Mouse (Mus musculus) intestine, embryonic 15.5 days (tissue): ENCODE data around the gene Gm17783. TPM values are rescaled to one million over a fixed set of nuclear protein-coding genes. Genes with fewer than 3 reads are reported as not detected.
"Not testable (repeated sequence)": the region's sequence is repeated elsewhere in the genome, so short reads cannot be mapped to it uniquely, and the experiment has no call there.

ENCODE experiments used
- ATAC-seq: fragments of 200-750 bp; cut with Nextera tagmentation; 2 replicates; pipeline ENCODE4 v1.8.0; 2017; ENCODE audit warnings: moderate TSS enrichment, moderate library complexity
- H3K27ac ChIP-seq: fragments of 300-500 bp; sonication (generic); 2 replicates; pipeline ENCODE4 v1.5.1; 2015; ENCODE audit warnings: mild to moderate bottlenecking, inconsistent platforms
- H3K27me3 ChIP-seq: fragments of 300-500 bp; sonication (generic); replicated peaks from 2 replicates; pipeline ENCODE4 v1.6.1; 2015; ENCODE audit warnings: inconsistent platforms
- H3K36me3 ChIP-seq: fragments of 300-500 bp; sonication (generic); 2 replicates; pipeline ENCODE4 v1.6.1; 2015; ENCODE audit warnings: inconsistent platforms
- H3K4me1 ChIP-seq: fragments of 300-500 bp; sonication (generic); replicated peaks from 2 replicates; pipeline ENCODE4 v1.6.1; 2015; ENCODE audit warnings: inconsistent platforms
- H3K4me2 ChIP-seq: fragments of 300-500 bp; sonication (generic); replicated peaks from 2 replicates; pipeline ENCODE4 v1.6.1; 2015; ENCODE audit warnings: mild to moderate bottlenecking, inconsistent platforms
- H3K4me3 ChIP-seq: fragments of 300-500 bp; sonication (generic); replicated peaks from 2 replicates; pipeline ENCODE4 v1.5.1; 2015; ENCODE audit warnings: inconsistent platforms
- H3K9ac ChIP-seq: fragments of 300-500 bp; sonication (generic); 2 replicates; pipeline ENCODE4 v1.6.1; 2015; ENCODE audit warnings: inconsistent platforms
- H3K9me3 ChIP-seq: fragments of 300-500 bp; sonication (generic); 2 replicates; pipeline ENCODE4 v1.6.1; 2016; ENCODE audit warnings: inconsistent platforms
- WGBS: fragments of 180-500 bp; shearing (Covaris S2); methylation state at CpG from one replicate; pipeline ENCODE4 v1.1.7; 2015; 5-methylcytosine and 5-hydroxymethylcytosine counted together
- polyA plus RNA-seq: library from polyadenylated mRNA; unstranded; fragments of >200 nt; fragmentation: Nextera tagmentation; extraction: Ambion mirVana; gene quantifications from 2 replicates; pipeline ENCODE4 v1.2.1, GENCODE M21; 2015

The Gm17783 gene
- 4.5 and 5.6 TPM in 2 replicates for polyA plus RNA-seq

DNA sequence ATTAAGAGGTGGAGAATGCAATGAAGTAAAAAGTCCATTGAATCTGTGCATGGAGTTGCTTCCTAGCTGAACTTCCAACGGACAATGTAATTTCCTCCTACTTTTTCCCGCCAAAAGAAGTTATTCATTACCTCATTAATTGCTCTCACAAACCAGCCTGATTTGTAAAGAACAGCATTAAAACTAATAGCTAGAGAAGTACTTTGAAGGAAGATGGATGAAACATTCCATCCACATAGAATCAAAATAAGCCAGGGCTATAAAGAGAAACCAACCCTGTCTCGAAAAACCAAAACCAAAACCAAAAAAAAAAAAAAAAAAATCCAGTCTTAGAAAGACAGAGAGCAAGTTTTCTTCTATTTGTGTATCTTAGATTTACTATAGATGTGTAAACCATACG lies at the start of gene Gm17783:
Gm17783 (minus strand) TSS at position 101 of the 400 bp plus-strand sequence.
- no peak within 1 kb of the TSS for H3K9ac ChIP-seq
- no peak within 1 kb of the TSS for H3K27ac ChIP-seq
- H3K4me2 ChIP-seq: no peak within 1 kb of the TSS
- WGBS: 75% methylated on average over 4 of the region's 4 CpGs
- H3K4me3 ChIP-seq: no peak within 1 kb of the TSS
- no peak for ATAC-seq
- no peaks in the 10 kb centered on the region for H3K4me1 ChIP-seq
- H3K9me3 ChIP-seq: no peaks in the 10 kb centered on the region
- H3K36me3 ChIP-seq: no peaks in the 10 kb centered on the region
- H3K27me3 ChIP-seq: no peaks in the 10 kb centered on the region

DNA sequence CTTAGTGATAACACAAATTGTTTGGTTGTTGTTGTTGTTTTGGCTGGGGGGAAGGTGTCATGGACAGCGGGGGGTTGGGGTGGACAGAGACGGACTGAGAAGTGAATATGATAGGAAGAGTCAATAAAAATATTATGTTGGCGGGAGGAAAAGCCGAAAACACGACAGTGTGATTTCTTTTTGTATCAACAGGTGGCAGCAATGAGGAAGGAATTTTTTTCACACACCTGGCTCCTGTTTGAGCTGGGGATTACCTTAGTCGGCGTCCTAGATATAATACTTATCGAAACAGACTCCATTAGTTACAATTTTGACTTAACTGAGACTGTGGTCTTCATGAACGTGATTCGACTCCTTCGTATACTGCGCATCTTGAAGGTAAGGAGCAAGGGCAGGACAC lies 48.0 kb upstream of the Gm17783 start:
- Histone ChIP-seq H3K27me3 (no peaks in the 10 kb centered on the region), H3K4me2 (no peak overlapping the region), H3K27ac (no peak overlapping the region), H3K4me3 (no peak overlapping the region), H3K9me3 (no peaks in the 10 kb centered on the region), H3K9ac (no peak overlapping the region), H3K36me3 (no peaks in the 10 kb centered on the region), H3K4me1 (no peaks in the 10 kb centered on the region)
- no peak for ATAC-seq
- WGBS: 59% methylated on average over 12 of the region's 12 CpGs

DNA sequence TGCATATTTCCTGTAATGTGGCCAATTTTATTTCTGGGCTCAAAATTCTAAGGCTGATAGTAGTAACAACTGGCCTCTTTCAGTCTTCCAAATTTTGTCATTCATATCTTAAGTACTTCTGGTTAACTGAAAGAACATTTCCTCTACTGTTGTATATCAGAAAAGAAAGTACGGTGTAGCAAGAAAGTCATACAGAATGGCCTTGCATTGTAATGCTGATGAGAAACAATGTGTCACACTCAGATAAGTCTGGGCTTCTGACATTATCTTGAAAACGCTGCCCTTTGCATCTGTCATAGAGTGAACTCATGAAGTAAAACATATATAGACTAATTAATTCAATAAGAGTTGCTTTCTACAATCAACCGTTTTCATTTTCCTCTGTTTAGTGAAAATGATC lies 40.5 kb upstream of the Gm17783 start:
- H3K9ac ChIP-seq: no peak overlapping the region
- no peaks in the 10 kb centered on the region for H3K9me3 ChIP-seq
- H3K4me2 ChIP-seq: no peak overlapping the region
- no peaks in the 10 kb centered on the region for H3K27me3 ChIP-seq
- H3K36me3 ChIP-seq: no peaks in the 10 kb centered on the region
- no peak for ATAC-seq
- no peak overlapping the region for H3K27ac ChIP-seq
- no peaks in the 10 kb centered on the region for H3K4me1 ChIP-seq
- no peak overlapping the region for H3K4me3 ChIP-seq
- 82% methylated on average over 3 of the region's 3 CpGs for WGBS

DNA sequence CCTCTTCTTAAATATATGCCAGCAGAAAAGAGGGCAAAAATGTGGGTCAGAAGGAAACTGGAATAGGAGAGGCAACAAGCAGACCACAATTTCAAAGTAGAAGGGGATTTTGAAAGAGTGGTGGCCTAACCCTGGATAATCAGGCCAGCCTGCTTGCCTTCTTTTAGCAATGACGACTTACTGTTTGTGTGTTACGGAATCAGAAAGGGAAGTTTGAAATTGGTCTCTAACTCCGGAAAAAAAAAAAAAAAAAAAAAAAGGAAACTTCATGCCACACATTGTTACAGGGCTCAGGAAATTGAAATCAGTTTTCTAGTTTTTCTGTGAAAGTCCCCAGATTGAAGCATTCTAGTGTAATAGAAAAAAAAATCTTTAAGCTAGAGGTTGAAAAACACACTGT lies 29.9 kb upstream of the Gm17783 start:
- no peak for ATAC-seq

DNA sequence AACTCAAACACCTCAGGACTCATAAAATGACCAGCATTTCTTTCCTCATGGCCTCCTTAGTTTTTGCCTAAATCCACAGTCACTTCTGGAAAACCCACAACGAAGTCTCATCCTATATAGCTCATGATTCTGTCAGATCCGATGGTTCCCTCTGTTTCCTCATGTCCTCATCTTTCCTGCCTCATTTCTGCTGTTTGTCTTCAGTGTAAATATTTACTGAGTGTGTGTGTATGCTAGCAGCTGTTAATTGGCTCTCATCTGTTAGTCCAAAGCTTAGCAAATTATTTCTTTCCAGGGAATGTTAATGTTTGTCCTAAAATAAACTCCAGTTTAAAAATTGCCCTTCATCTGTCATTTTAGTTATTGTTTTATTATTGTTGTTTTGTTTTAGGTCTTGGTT lies 19.7 kb upstream of the Gm17783 start:
- Histone ChIP-seq H3K4me3 (no peak overlapping the region), H3K27me3 (no peaks in the 10 kb centered on the region), H3K9ac (no peak overlapping the region), H3K27ac (no peak overlapping the region), H3K4me1 (no peaks in the 10 kb centered on the region), H3K36me3 (no peaks in the 10 kb centered on the region), H3K9me3 (no peaks in the 10 kb centered on the region), H3K4me2 (no peak overlapping the region)
- 29% methylated on average over 2 of the region's 2 CpGs for WGBS
- ATAC-seq: peak; percentile 49; the same call in 1 of the 2 replicates

More for the DNA sequence above, 29.9 kb upstream of the Gm17783 start:
- Histone ChIP-seq H3K4me3 (no peak overlapping the region), H3K36me3 (no peaks in the 10 kb centered on the region), H3K27me3 (no peaks in the 10 kb centered on the region), H3K9me3 (no peaks in the 10 kb centered on the region), H3K4me2 (no peak overlapping the region), H3K4me1 (no peaks in the 10 kb centered on the region), H3K9ac (no peak overlapping the region), H3K27ac (no peak overlapping the region)
- WGBS: 54% methylated on average over 3 of the region's 3 CpGs

DNA sequence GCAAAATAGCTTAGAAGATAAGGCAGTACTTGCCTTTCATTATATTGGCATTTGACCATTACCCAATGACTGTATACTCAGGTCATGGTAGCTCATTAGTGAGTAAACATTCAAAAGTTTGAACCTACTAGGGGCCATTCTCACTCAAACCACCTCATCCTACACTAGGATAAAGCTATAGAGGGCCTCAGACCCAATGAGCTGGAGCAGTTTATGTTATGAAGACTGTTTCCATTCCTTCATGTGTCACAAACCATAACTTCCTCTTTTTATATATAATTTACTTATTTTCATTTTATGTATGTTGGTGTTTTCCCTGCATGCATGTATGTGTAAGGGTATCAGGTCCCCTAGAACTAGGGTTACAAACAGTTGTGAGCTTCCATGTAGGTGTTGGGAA lies 16.1 kb upstream of the Gm17783 start:
- H3K9ac ChIP-seq: no peak overlapping the region
- no peak overlapping the region for H3K27ac ChIP-seq
- H3K4me2 ChIP-seq: no peak overlapping the region
- H3K27me3 ChIP-seq: no peaks in the 10 kb centered on the region
- no peaks in the 10 kb centered on the region for H3K36me3 ChIP-seq
- H3K4me3 ChIP-seq: no peak overlapping the region
- no peak for ATAC-seq
- H3K9me3 ChIP-seq: no peaks in the 10 kb centered on the region
- H3K4me1 ChIP-seq: no peaks in the 10 kb centered on the region

DNA sequence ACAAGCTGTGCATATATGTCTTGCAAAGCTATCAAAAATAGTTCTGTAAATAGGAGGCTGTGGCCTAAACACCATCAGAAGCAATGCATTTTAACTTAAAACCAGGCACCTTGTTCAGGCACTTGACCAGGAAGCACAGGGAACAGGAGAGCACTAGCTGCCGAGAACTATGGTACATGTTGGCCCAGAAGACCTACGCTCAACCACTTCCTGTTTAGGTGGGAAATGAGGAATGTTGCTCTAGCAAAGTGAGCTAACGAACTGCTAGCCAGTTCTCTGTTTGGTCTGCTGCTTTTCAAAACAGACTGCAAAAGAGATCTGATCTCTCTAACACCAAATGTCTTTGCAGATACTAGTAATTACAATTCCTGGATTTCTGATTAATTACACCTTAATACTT lies 12.5 kb upstream of the Gm17783 start:
- H3K27ac ChIP-seq: no peak overlapping the region
- no peak overlapping the region for H3K9ac ChIP-seq
- no peaks in the 10 kb centered on the region for H3K27me3 ChIP-seq
- no peak overlapping the region for H3K4me3 ChIP-seq
- no peaks in the 10 kb centered on the region for H3K36me3 ChIP-seq
- no peaks in the 10 kb centered on the region for H3K4me1 ChIP-seq
- WGBS: 67% methylated on average over 3 of the region's 3 CpGs
- no peak overlapping the region for H3K4me2 ChIP-seq
- ATAC-seq: no peak
- H3K9me3 ChIP-seq: no peaks in the 10 kb centered on the region

DNA sequence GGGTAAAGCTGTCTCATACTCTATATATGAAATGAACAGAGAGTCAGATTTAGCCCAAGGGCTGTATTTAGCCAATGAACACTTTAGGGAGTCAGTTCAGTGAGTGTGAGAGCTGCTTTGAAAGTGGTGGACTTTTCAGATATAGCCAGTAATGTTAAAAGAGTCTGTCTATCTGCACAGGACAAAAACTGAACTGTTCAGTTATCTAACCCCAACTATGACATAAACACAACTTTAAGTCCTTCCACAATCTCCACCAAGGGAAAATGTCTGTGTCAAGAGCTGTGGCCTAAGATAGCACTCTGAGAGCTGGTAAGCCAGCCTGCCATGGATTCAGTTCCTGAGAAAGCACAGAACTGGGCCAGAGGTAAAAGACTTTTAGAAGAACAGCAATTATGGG lies 10.3 kb upstream of the Gm17783 start:
- no peaks in the 10 kb centered on the region for H3K27me3 ChIP-seq
- no peaks in the 10 kb centered on the region for H3K9me3 ChIP-seq
- no peak overlapping the region for H3K9ac ChIP-seq
- H3K4me3 ChIP-seq: no peak overlapping the region
- no peak for ATAC-seq
- H3K4me2 ChIP-seq: no peak overlapping the region
- no peak overlapping the region for H3K27ac ChIP-seq
- H3K36me3 ChIP-seq: no peaks in the 10 kb centered on the region
- no peaks in the 10 kb centered on the region for H3K4me1 ChIP-seq

DNA sequence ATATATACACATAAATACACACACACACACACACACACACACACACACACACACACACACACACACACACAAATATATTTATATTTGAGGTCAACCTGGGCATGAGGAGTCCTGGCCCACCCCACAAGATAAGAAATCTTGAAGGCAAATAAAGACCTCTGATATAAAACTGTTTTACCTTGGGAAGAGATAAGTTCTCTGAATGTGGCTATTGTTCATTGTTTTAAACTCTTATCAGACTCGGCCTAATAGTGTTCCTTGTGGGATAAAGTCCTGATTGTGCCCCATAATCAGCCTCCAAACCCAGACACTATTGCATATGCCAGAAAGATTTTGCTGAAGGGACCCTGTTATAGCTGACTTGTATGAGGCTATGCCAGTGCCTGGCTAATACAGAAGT lies 6.5 kb upstream of the Gm17783 start:
- WGBS: 47% methylated on average over 1 of the region's 1 CpGs
- H3K27me3 ChIP-seq, H3K27ac ChIP-seq, H3K4me3 ChIP-seq, H3K9me3 ChIP-seq, H3K9ac ChIP-seq, H3K4me1 ChIP-seq, H3K4me2 ChIP-seq, H3K36me3 ChIP-seq: not testable (repeated sequence)
- peak; percentile 89 for ATAC-seq

DNA sequence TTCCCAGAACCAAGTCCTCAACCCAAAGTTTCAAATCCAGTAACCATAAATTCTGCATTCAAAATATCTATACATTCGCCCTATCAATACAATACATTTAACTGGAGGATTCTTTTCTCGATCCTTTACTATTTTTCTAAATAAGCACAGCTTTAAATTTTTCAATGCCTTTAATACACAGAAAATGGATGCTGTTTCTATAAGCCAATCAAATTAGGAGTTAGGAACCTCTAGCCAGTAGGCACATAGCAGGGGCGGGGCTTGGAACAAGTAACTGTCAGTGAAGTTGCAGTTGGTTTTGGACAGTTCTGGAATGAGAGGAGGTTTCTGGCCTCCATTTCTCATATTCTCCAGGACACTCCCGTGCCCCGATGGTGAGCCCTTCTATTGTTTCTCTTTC lies 3.2 kb upstream of the Gm17783 start, which contains the start of gene Slc9c1:
Slc9c1 (plus strand) TSS at position 301 of the 400 bp plus-strand sequence.
- Histone ChIP-seq H3K9ac (no peak within 1 kb of the TSS), H3K4me3 (no peak within 1 kb of the TSS), H3K4me1 (no peaks in the 10 kb centered on the region), H3K27ac (no peak within 1 kb of the TSS), H3K4me2 (no peak within 1 kb of the TSS), H3K27me3 (no peaks in the 10 kb centered on the region), H3K9me3 (no peaks in the 10 kb centered on the region), H3K36me3 (no peaks in the 10 kb centered on the region)
- 91% methylated on average over 5 of the region's 5 CpGs for WGBS
- ATAC-seq: no peak

DNA sequence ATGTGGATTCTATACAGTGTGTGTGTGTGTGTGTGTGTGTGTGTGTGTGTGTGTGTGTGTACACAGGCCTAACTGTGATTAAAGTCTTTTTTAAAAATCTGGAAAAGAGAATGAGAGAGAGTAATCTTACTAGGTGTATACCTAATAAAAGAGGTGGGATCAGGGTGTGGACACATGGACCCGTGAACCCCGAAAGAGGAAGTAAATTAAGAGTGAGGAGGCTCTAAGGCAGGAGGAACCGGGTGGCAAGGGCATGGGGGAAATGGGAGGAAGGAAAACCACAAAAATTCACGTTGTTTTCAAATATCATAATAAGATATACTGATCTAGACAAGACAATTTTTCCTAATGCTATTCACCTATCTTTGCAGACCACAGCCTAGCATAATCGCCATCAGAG lies 6.3 kb downstream of the Gm17783 start:
- H3K27ac ChIP-seq: no peak overlapping the region
- peak; percentile 78; the same call in 1 of the 2 replicates for ATAC-seq
- H3K4me1 ChIP-seq: no peaks in the 10 kb centered on the region
- H3K36me3 ChIP-seq: no peaks in the 10 kb centered on the region
- H3K4me3 ChIP-seq: no peak overlapping the region
- no peaks in the 10 kb centered on the region for H3K9me3 ChIP-seq
- no peak overlapping the region for H3K4me2 ChIP-seq
- no peaks in the 10 kb centered on the region for H3K27me3 ChIP-seq
- no peak overlapping the region for H3K9ac ChIP-seq
- 62% methylated on average over 5 of the region's 5 CpGs for WGBS

DNA sequence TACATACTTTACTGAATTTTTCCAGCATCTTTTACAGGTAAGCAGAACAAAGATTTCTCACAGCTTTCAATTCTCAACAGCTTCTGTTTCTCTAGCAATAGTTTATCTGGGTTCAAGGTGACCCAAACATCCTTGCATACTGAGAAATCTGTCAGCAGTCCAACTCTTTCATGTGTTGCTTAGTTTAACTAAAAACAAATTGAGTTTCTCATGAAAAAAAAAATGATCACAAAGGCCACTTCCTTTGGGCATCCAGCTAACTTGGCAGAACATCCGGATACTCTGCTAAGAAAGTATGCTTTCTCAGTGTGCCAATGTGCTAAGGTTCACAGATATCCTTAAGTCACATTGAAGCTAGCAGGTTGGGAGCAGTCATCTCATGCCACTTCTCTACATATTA lies 36.5 kb downstream of the Gm17783 start:
- WGBS: 68% methylated on average over 1 of the region's 1 CpGs
- H3K4me1 ChIP-seq: no peaks in the 10 kb centered on the region
- no peaks in the 10 kb centered on the region for H3K36me3 ChIP-seq
- H3K4me2 ChIP-seq: no peak overlapping the region
- no peaks in the 10 kb centered on the region for H3K9me3 ChIP-seq
- no peaks in the 10 kb centered on the region for H3K27me3 ChIP-seq
- H3K27ac ChIP-seq: no peak overlapping the region
- no peak overlapping the region for H3K9ac ChIP-seq
- H3K4me3 ChIP-seq: no peak overlapping the region
- no peak for ATAC-seq

DNA sequence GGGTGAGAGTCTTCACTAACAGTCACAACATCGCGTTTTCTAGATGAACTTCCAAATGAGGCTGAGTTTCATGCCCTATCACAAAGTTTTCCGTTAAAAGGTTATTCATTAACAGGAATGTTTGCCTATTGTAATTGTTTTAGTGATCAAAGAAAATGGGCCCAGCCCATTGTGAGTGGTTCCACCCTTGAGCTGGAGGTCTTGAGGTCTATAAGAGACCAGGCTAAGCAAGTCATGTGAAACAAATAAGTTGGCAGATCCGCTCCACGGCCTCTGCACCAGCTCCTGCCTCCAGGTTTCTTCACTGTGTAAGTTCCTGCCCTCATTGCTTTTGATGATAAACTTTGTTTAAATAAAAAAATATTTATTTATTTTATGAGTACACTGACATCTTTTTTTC lies 38.9 kb downstream of the Gm17783 start, which contains the start of gene Gm609:
Gm609 (minus strand) TSS at position 43 of the 400 bp plus-strand sequence.
- Histone ChIP-seq H3K27ac (no peak within 1 kb of the TSS), H3K4me1 (no peaks in the 10 kb centered on the region), H3K36me3 (no peaks in the 10 kb centered on the region), H3K9me3 (no peaks in the 10 kb centered on the region), H3K27me3 (no peaks in the 10 kb centered on the region), H3K4me3 (no peak within 1 kb of the TSS), H3K4me2 (no peak within 1 kb of the TSS), H3K9ac (no peak within 1 kb of the TSS)
- peak; percentile 93 for ATAC-seq
- WGBS: 50% methylated on average over 5 of the region's 5 CpGs

DNA sequence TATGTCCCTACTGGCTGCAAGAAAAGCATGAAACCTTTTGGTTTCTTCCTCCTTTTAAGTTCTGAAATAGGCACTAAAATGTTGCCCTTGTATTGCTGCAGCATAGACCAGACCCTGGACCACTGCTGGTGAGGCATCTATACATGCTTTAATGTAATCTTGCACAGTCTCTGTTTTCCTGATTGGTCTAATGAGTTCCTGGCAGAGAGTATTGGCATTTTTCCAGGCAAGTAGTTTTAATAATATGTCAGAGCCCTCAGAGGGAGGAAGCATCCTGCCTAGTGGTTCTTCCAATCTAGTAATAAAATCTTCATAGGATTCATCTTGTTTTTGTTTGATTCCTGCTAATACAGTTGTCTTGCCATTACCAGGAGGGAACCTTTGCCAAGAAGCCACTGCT lies 54.9 kb downstream of the Gm17783 start:
- no peaks in the 10 kb centered on the region for H3K9me3 ChIP-seq
- H3K4me1 ChIP-seq: no peaks in the 10 kb centered on the region
- H3K36me3 ChIP-seq: no peaks in the 10 kb centered on the region
- no peaks in the 10 kb centered on the region for H3K27me3 ChIP-seq
- H3K4me2 ChIP-seq: no peak overlapping the region
- ATAC-seq: no peak
- no peak overlapping the region for H3K4me3 ChIP-seq
- no peak overlapping the region for H3K27ac ChIP-seq
- H3K9ac ChIP-seq: no peak overlapping the region
